Mouse (Mus musculus) embryonic facial prominence, embryonic 12.5 days (tissue): ENCODE results near the gene Trim63. TPM values are rescaled to one million over a fixed set of nuclear protein-coding genes. Genes with fewer than 3 reads are reported as not detected.
"Not testable (repeated sequence)": the region's sequence is repeated elsewhere in the genome, so short reads cannot be mapped to it uniquely, and the experiment has no call there.

Experiments used
- ATAC-seq: fragments of 200-750 bp; cut with Nextera tagmentation; 2 replicates; pipeline ENCODE4 v1.8.0; 2017; ENCODE audit not compliant: insufficient number of reproducible peaks, insufficient read depth, low FRiP score, low TSS enrichment
- H3K27ac ChIP-seq: fragments of 300-500 bp; sonication (generic); 2 replicates; pipeline ENCODE4 v1.5.1; 2016; ENCODE audit warnings: mild to moderate bottlenecking
- H3K27me3 ChIP-seq: fragments of 300-500 bp; sonication (generic); 2 replicates; pipeline ENCODE4 v1.6.1; 2016; ENCODE audit warnings: mild to moderate bottlenecking, moderate library complexity
- H3K36me3 ChIP-seq: fragments of 300-500 bp; sonication (generic); 2 replicates; pipeline ENCODE4 v1.6.1; 2016; ENCODE audit warnings: mild to moderate bottlenecking
- H3K4me1 ChIP-seq: fragments of 300-500 bp; sonication (generic); 2 replicates; pipeline ENCODE4 v1.6.1; 2016
- H3K4me2 ChIP-seq: fragments of 300-500 bp; sonication (generic); replicated peaks from 2 replicates; pipeline ENCODE4 v1.6.1; 2016; ENCODE audit warnings: mild to moderate bottlenecking, moderate library complexity
- H3K4me3 ChIP-seq: fragments of 300-500 bp; sonication (generic); 2 replicates; pipeline ENCODE4 v1.5.1; 2016; ENCODE audit warnings: mild to moderate bottlenecking
- H3K9ac ChIP-seq: fragments of 300-500 bp; sonication (generic); 2 replicates; pipeline ENCODE4 v1.6.1; 2016; ENCODE audit warnings: mild to moderate bottlenecking, moderate library complexity
- H3K9me3 ChIP-seq: fragments of 300-500 bp; sonication (generic); 2 replicates; pipeline ENCODE4 v1.6.1; 2016; ENCODE audit warnings: mild to moderate bottlenecking, moderate library complexity
- WGBS: fragments of 180-500 bp; shearing (Covaris S2); methylation state at CpG from one replicate; pipeline ENCODE4 v1.1.7; 2016; 5-methylcytosine and 5-hydroxymethylcytosine counted together
- polyA plus RNA-seq: library from polyadenylated mRNA; unstranded; fragments of >200 nt; fragmentation: Nextera tagmentation; extraction: Ambion mirVana; gene quantifications from 2 replicates; pipeline ENCODE4 v1.2.1, GENCODE M21; 2016

Gene Trim63
- 1.2 and 2.6 TPM in 2 replicates for polyA plus RNA-seq

- Histone ChIP-seq H3K4me3 (no peak within 1 kb of the TSS), H3K4me1 (peaks cover 10% of the 10 kb centered on the region; the same call in 1 of the 2 replicates), H3K9ac (no peak within 1 kb of the TSS), H3K36me3 (no peaks in the 10 kb centered on the region), H3K4me2 (0 out of 2 replicates have a peak within 1 kb of the TSS, but pooled peaks have one; percentile 7), H3K9me3 (no peaks in the 10 kb centered on the region), H3K27me3 (no peaks in the 10 kb centered on the region), H3K27ac (no peak within 1 kb of the TSS)
- 38% methylated on average over 11 of the region's 11 CpGs for WGBS
- no peak for ATAC-seq
Measured at GRCm38 (mm10) chr4:134314876-134315275, at the start of gene Trim63. Trim63 (plus strand) TSS chr4:134315120.

GRCm38 (mm10) chr4:134265860-134266585 is 48.9 kb upstream of the Trim63 start:
- Histone ChIP-seq H3K4me1 (no peaks in the 10 kb centered on the region), H3K36me3 (no peaks in the 10 kb centered on the region), H3K4me3 (no peak overlapping the region), H3K9ac (no peak overlapping the region), H3K27me3 (no peaks in the 10 kb centered on the region), H3K4me2 (no peak overlapping the region), H3K9me3 (no peaks in the 10 kb centered on the region), H3K27ac (no peak overlapping the region)
- no peak for ATAC-seq
- 52% methylated on average over 9 of the region's 9 CpGs for WGBS

- H3K4me2 ChIP-seq, result no peak overlapping the region
- no peak overlapping the region for H3K4me3 ChIP-seq
- no peaks in the 10 kb centered on the region for H3K27me3 ChIP-seq
- no peak overlapping the region for H3K9ac ChIP-seq
- H3K4me1 ChIP-seq, result 0 out of 2 replicates have a peak, but pooled peaks cover 3% of the 10 kb centered on the region
- WGBS, result 86% methylated on average over 19 of the region's 19 CpGs
- no peak overlapping the region for H3K27ac ChIP-seq
- no peaks in the 10 kb centered on the region for H3K36me3 ChIP-seq
- no peak for ATAC-seq
- H3K9me3 ChIP-seq, result no peaks in the 10 kb centered on the region
Measured at GRCm38 (mm10) chr4:134268102-134268655, 46.7 kb upstream of the Trim63 start.

- H3K4me1 ChIP-seq, ATAC-seq, H3K27ac ChIP-seq, H3K9ac ChIP-seq, H3K36me3 ChIP-seq, H3K9me3 ChIP-seq, H3K4me2 ChIP-seq, H3K4me3 ChIP-seq, H3K27me3 ChIP-seq: not testable (repeated sequence)
Measured at GRCm38 (mm10) chr4:134269622-134270021, 45.3 kb upstream of the Trim63 start.

GRCm38 (mm10) chr4:134271979-134272378 is 42.9 kb upstream of the Trim63 start:
- Histone ChIP-seq H3K4me1 (0 out of 2 replicates have a peak, but pooled peaks cover 3% of the 10 kb centered on the region), H3K4me3 (no peak overlapping the region), H3K27ac (no peak overlapping the region), H3K36me3 (peaks cover 5% of the 10 kb centered on the region), H3K27me3 (no peaks in the 10 kb centered on the region), H3K4me2 (no peak overlapping the region), H3K9ac (no peak overlapping the region), H3K9me3 (no peaks in the 10 kb centered on the region)
- ATAC-seq, result no peak
- WGBS, result 83% methylated on average over 7 of the region's 7 CpGs

- H3K36me3 ChIP-seq, result peaks cover 14% of the 10 kb centered on the region
- H3K4me1 ChIP-seq, result 0 out of 2 replicates have a peak, but pooled peaks cover 3% of the 10 kb centered on the region
- peak overlapping the region; percentile 38 for H3K4me2 ChIP-seq
- H3K9me3 ChIP-seq, result no peaks in the 10 kb centered on the region
- ATAC-seq, result no peak
- H3K9ac ChIP-seq, result no peak overlapping the region
- no peaks in the 10 kb centered on the region for H3K27me3 ChIP-seq
- H3K4me3 ChIP-seq, result peak overlapping the region; percentile 9
- no peak overlapping the region for H3K27ac ChIP-seq
- WGBS, result 30% methylated on average over 13 of the region's 13 CpGs
Measured at GRCm38 (mm10) chr4:134272731-134273416, 42.0 kb upstream of the Trim63 start.

GRCm38 (mm10) chr4:134273417-134274345 is 41.2 kb upstream of the Trim63 start:
- Histone ChIP-seq H3K27me3 (no peaks in the 10 kb centered on the region), H3K4me1 (0 out of 2 replicates have a peak, but pooled peaks cover 3% of the 10 kb centered on the region), H3K4me2 (peak overlapping the region; percentile 38), H3K4me3 (peak overlapping the region; percentile 9), H3K36me3 (peaks cover 20% of the 10 kb centered on the region), H3K9ac (no peak overlapping the region), H3K9me3 (no peaks in the 10 kb centered on the region), H3K27ac (no peak overlapping the region)
- no peak for ATAC-seq
- 5% methylated on average over 14 of the region's 14 CpGs for WGBS

- no peak overlapping the region for H3K4me3 ChIP-seq
- no peak overlapping the region for H3K4me2 ChIP-seq
- peaks cover 14% of the 10 kb centered on the region for H3K4me1 ChIP-seq
- no peaks in the 10 kb centered on the region for H3K9me3 ChIP-seq
- 96% methylated on average over 2 of the region's 2 CpGs for WGBS
- no peaks in the 10 kb centered on the region for H3K27me3 ChIP-seq
- peaks cover 26% of the 10 kb centered on the region for H3K36me3 ChIP-seq
- no peak overlapping the region for H3K9ac ChIP-seq
- no peak for ATAC-seq
- H3K27ac ChIP-seq, result no peak overlapping the region
Measured at GRCm38 (mm10) chr4:134284942-134285341, 30.0 kb upstream of the Trim63 start.

GRCm38 (mm10) chr4:134286226-134287167 is 28.4 kb upstream of the Trim63 start:
- ATAC-seq, result peak; percentile 25
- H3K4me1 ChIP-seq, result peaks cover 14% of the 10 kb centered on the region
- WGBS, result 3% methylated on average over 59 of the region's 59 CpGs
- no peaks in the 10 kb centered on the region for H3K9me3 ChIP-seq
- peak overlapping the region; percentile 73 for H3K4me3 ChIP-seq
- peak overlapping the region; percentile 94 for H3K4me2 ChIP-seq
- peak overlapping the region; percentile 100 for H3K27ac ChIP-seq
- H3K36me3 ChIP-seq, result peaks cover 20% of the 10 kb centered on the region
- no peaks in the 10 kb centered on the region for H3K27me3 ChIP-seq
- peak overlapping the region; percentile 93 for H3K9ac ChIP-seq

GRCm38 (mm10) chr4:134287168-134287564 is 27.8 kb upstream of the Trim63 start:
- peak overlapping the region; percentile 100 for H3K27ac ChIP-seq
- peaks cover 14% of the 10 kb centered on the region for H3K4me1 ChIP-seq
- ATAC-seq, result peak; percentile 96
- peak overlapping the region; percentile 94 for H3K4me2 ChIP-seq
- no peaks in the 10 kb centered on the region for H3K27me3 ChIP-seq
- peak overlapping the region; percentile 93 for H3K9ac ChIP-seq
- H3K9me3 ChIP-seq, result no peaks in the 10 kb centered on the region
- H3K4me3 ChIP-seq, result peak overlapping the region; percentile 73
- under 1% methylated on average over 58 of the region's 59 CpGs for WGBS
- H3K36me3 ChIP-seq, result peaks cover 15% of the 10 kb centered on the region
